Mouse (Mus musculus): ENCODE measurements around the gene Wdr95.

Gene Wdr95

DNA sequence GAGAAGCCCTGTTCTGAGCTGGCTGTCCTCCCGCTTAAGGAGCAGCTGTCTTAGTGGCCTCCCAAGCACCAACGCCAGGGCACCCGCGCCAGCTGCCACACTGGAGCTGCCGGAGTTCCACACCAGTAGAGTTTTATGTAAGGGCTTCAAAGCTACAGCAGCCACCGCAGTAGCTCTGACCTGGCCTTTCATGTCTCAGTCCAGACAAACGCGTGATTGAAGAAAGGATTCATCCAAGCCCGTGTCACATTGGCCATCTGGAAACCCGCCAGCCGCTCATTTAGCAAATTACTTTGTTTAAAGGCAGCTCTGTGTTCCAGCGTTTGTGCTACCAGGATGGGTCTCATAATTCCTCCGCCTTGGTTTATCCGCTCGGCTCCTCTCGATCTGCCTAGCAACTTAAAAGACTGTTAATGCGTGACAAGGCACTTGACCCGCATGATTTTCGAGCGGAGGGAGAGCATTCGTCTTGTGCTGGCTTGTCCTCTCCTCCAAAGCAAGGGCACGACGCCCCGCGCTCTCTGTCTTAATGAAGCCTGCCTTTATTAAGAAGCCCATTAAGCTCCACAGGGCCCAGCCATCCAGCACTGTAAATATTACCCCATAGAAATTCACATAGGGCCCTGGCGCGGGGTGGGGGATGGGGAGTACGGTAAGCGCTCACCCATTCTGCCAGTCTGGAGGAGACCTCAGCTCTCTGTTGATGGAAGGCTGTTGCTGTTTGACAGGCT, at the start of gene Wdr95:
Wdr95 (plus strand) TSS at position 681 of the 731 bp plus-strand sequence.
- DNase-seq = peak; percentile 38 to 53

DNA sequence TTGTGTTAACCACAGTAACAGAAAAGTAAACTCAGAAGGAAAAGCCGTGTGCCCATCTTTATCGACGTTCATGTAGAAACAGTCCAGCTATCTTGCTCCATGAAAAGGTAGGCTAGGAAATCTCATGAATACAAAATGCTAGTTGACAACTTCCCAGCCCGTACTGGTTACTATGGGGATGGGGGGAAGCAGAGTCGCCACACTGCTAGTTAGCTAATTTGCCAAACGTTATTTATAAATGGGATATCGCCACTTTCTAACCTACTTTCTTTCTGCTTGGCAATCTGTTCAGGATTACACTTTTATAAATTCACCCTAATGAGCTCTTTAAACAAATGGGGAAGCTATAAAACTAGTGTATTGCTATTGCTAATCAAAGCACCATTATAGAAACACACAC, 46.6 kb upstream of the Wdr95 start:
- no peak for DNase-seq

DNA sequence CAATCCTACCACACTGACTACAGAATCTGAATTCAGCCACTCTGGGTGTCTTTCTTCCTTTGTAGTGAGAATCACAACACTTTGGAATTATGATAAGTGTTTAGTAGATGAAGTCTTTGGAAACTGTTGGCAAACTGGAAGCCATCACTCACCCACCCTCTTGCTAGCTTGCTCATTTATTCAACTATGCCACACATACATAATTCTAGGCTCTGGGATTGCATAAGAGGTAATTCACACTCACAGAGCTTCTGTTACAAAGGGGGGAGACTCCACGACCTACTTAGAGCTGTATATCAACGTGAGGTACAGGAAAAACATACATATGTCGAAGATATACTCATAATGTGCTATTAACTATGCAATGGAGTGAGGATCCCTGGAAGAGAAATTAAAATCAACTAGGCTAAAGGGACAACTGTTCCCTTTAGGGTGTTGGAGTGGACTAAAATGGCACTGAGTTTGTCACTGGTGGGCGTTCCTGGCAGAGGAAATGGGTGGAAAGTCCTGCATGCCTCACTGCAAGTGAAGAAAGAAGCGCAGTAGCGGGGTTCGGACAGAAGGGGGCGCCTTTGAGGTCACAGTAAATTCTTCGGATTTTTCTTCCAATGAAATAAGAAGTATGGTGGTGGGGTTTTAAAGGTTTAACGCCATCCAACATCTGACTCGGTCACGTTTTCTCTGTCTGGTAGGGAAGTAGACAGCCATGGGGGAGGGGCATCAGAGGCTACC, 45.0 kb upstream of the Wdr95 start:
- DNase-seq = peak in 1 of 2 experiments; percentile 14

GRCm38 (mm10) chr5:149484270-149484669, 44.2 kb upstream of the Wdr95 start:
- no peak for DNase-seq

- no peak for DNase-seq
Measured at GRCm38 (mm10) chr5:149485447-149485846, 43.0 kb upstream of the Wdr95 start.

GRCm38 (mm10) chr5:149488360-149489021, 40.0 kb upstream of the Wdr95 start:
- DNase-seq = no peak

GRCm38 (mm10) chr5:149489136-149489535, 39.3 kb upstream of the Wdr95 start:
- peak; percentile 21 to 31 for DNase-seq

GRCm38 (mm10) chr5:149490275-149490674, 38.2 kb upstream of the Wdr95 start:
- no peak for DNase-seq

- no peak for DNase-seq
Measured at GRCm38 (mm10) chr5:149495655-149496054, 32.8 kb upstream of the Wdr95 start.

DNA sequence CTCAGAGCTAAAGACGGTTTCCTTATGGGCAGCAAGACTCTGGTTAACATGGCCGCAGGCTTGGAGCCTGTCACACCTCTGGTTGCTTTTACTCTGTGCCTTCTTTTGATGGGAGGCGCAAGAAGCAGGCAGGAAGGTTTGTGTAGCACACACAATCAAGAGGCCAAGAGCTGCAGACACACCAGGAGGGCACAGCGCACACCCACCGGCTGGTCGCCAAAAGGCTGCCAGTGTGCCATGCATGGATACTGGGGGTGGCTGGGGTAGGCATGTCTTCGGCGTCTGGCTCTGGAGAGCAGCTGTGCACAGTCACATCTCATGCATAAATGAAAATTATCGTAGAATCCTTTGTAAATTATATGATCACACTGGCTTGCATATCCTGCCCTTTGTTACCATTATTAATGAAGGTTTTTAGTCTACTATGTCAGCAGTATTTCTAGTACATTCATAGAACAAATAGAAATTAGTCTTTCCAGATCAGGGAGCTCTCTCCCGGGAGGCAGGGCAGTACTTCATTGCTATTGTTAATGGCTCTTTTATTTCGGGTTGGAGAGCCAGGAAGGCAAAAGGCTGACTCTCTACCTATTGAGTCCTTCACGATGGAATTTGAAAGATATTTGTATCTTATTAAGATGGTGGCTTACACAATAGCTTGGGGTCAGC, 31.9 kb upstream of the Wdr95 start:
- no peak for DNase-seq

DNA sequence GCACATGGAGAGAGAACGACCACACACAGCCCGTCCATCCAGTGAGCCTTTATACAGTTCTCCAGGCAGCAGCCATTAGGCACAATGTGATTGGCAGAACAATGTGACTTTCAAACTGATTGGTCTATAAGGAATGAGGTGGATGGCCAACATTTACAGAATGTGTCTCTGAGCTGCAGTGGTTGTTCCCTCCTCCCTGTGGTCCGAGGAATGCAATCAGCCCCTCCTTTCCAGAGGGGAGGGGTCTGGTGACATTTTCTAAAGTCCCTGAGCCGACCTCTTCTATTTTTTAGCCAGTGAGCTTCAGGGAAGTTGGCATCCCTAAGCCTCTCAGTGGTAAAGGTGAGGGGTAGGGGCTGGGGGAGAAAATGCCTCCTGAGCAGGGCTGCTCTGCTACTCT, 28.5 kb upstream of the Wdr95 start:
- DNase-seq = no peak

DNA sequence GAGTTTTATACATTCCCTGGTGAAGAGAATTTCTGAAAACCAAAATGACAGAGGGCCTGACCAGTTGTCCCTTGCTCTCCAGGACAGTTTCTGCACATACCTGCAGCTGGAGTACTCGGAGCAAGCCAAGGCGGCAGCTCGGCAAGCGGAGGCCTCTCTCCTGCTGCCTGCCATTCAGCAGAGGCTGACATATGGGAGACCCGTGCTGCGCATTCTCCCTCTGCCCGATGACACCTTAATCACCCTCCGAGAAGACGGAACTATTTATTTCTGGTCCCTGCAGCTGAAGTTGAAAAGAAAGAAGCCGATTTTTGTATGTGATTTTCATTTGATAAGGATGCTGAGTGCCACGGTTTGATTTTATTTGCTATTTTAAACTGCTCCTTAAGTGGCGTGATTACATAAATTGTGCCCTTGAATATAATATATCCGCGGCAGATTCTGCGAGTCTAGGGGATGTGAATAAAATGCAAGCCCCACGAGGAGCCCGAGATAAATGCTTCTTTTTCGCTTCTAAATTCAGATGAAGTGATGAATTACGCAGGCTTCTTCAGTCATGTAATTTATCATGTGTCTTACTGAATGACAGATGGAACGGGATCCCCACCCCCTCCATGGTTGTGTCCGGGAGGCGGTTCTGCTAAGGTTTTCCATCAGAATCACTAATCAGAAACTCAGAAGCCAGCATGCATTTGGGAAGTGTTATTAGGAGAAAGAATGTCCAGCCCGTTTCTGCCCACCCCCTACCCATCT, 24.9 kb upstream of the Wdr95 start:
- peak; percentile 15 to 18 for DNase-seq

- DNase-seq = no peak
Measured at GRCm38 (mm10) chr5:149504985-149505384, 23.5 kb upstream of the Wdr95 start.

DNA sequence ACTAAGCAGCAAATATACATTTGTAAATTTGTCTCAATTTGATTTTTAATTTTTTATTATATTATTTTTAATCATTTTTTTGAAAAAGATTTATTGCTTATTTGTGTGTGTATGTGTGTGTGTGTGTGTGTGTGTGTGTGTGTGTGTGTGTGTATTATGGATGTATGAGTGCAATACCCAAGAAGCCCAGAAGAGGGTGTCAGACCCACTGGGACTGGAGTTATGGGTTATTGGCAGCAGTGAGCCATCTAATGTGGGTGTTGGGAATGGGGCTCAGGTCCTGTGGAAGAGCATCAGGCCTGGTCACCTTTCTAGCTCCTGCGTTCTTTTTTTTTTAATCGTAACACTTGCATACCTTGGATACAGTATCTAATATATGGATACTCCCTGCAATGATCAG, 22.4 kb upstream of the Wdr95 start:
- DNase-seq = no peak

- DNase-seq = no peak
Measured at GRCm38 (mm10) chr5:149508094-149509029, 20.1 kb upstream of the Wdr95 start.

DNA sequence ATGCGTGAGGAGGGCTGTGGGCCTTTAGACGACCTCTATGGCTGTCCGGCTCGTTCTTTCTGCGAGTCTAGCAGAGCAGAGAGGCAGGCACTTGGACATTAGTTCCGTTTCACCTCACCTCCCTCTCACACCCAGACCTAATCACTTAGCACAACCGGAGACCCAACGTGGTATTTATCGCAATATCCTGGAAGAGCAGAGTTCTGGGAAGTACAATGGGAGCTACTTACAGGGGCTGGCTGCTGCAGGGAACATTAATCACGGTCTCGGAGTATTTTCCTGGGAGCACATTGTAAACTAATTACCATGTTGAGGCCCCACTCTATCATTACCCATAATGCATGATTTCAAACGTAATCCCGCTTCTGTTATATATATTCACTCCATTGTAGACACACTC, 18.2 kb upstream of the Wdr95 start:
- DNase-seq = no peak

DNA sequence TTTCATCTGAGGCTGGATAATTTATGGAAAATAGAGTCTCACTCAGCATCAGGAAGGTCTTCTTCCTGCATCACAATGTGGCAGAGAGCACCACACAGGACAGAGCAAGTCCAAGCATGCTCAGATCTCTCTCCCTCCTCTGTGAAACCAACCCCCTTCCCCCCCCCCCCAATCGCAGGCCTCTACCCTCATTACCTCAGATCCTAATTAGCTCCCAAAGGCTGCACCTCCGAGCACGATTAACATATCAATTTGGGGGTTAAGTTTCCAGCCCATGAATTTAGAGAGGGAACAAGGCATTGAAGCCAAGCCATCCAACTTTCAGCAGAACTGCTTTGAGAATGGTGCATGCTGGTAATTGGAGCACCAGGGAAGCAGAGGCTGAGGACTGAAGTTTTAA, 15.8 kb upstream of the Wdr95 start:
- DNase-seq = no peak

- DNase-seq = no peak
Measured at GRCm38 (mm10) chr5:149513438-149514086, 14.9 kb upstream of the Wdr95 start.

DNA sequence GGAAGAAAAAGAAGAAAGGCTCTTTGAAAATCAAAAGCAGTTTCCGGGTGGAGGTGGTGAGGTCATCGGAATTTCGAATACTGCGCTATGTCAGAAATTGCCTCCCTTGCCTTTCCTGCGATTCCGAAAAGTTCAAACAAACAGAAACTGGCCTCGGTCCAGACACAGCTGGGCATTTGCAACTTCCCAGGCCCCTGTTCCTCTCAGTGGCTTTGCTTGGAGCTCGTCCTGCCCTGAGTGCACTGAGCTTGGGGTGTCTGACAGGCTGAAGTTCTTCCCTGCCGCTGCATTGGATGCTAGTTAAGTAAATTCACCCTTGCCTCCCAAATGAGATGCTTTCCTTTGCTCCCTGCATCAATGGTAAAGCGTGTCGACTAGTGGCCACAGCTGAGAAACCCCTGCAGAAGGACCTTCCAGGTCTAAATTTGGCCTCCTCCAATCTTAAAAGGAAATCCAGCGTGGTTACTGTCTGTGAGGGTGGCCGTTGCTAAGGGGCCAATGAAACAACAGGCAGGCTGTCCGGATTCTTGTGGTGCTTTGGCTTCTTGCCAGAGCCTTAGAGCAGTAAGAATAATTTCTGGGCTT, 14.3 kb upstream of the Wdr95 start:
- DNase-seq = no peak

DNA sequence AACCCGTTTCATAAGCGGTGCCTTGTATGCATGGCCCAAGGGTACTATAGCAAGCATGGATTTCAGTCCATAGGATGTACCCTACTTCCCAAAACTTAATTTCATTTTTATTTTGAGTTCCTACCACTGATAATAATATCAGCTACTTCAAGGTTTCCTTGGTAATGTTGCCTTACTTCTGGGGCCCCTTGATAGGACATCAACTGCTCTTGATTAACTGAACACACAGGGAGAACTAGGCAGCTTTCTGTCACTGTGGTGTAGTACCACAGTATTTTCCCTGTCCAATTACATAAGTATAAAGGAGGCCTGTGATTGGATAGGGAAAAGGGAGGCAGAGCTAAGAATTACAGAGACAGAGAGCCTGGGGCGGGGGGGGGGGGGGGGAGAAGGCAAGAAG, 13.6 kb upstream of the Wdr95 start:
- no peak for DNase-seq

Data from cerebellum, postnatal 36 days (tissue).